Mouse (Mus musculus): ENCODE results near the gene Spata2.
A peak's percentile ranks its signal among the peaks of the same experiment; 100 is the strongest.

Gene Spata2

DNA sequence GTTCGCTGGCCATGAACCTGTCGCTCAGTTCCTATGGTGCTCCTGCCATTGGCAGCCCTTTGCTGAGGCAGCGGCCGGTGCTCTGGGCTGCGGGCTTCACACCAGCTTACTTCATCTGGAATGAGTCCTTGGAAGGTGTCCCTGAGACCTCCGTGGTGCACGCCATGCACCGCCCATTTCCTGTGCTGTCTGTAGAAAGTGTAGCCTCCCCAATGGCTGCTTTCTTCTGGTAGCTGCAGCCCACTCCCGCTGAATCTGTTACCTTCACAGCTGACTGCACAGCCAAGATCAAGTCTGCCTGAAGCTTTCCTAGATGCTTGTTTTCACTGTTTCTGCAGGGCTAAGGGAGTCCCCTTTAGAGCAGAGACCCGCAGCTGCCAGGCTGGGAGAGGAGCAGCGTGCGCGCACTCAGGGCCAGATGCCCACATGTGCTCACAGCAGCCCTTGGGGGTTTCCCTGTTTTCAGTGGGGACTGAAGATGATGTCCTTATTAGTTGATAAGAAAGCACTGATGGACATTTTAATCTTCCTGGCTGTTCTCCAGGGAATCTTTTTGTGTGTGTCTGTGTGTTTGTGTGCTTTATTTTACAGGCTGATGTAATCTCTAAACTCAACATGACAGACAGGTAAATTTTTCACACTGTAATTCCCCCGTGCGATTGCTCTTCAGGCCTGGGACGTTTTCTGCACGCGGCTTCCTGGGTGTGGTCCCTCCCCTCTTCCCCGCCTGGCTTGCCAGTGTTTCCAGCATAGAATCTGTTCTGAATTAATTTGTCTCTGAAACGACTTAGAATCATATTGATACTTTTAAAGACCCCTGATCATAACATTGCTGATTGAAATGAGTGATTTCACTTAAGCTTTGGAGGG lies 46.5 kb downstream of the Spata2 start:
- peak; percentile 42 to 45 for DNase-seq

DNA sequence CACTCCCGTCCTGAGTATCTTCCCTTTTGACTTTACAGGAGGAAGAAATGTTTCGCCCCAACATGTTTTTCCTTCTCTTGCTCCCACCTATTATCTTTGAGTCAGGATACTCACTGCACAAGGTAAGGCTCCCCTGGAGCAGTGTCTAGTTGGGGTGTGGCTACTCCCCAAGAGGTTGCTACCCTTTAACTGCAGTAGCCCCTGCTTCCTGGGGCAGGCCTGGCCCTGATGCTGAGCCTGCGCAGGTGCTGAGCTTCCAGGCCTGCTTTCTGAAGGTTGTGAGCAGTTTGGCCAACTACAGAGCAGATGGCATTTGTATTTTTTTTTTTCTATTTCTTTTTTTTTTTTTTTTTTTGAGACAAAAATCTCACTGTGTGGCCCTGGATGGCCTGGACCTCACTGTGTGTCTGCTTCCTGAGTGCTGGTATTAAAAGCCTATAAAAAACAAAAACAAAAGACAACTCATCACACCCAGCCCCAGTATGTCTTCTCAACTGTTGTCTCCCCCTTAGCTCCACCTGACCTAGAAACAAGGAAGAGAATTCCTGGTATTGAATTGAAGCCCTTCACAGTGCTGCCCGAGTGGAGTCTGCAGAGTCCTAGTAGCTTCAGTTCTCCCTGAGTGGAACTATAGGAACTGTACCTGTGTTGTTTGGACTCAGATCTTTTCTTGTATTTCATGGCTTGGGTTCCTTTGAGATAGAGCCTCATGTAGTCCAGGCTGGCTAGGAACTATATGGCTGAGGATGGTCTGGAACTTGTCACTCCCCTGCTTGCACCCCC lies 49.1 kb downstream of the Spata2 start:
- DNase-seq: peak; percentile 72 to 74

DNA sequence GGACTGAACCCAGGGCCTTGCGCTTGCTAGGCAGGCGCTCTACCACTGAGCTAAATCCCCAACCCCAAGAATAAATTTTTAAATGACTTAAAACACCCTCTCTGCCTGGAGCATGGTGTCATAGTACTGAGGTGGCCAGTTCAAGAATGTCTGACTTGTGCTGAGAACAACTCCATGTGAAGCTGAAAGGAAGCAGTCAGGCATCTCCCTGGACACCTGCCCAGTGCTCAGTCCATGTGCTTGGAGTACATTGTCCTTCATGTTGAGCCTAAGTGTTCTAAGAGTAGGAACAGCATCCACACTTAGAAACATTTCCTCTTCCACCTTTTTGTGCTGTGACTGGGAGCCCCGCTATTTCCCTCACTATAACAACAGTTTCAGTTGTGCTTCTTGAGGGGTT lies 53.3 kb downstream of the Spata2 start:
- peak; percentile 55 to 71 for DNase-seq

DNA sequence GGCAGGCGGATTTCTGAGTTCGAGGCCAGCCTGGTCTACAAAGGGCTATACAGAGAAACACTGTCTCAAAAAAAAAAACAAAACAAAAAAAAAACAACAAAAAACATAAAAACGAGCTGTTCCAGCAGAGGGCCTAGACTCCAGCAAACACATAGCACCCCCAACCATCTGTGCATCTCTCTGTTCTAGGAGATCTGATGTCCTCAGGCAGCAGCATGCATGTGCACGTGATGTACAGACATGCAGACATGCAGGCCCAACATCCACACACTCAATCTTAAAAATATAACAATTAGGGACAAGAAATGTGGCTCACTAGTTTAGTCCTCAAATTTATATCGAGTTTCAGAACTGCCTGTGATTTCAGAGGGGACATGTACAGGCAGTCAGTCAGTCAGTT lies 56.3 kb downstream of the Spata2 start:
- DNase-seq: peak in 1 of 2 experiments; percentile 8

DNA sequence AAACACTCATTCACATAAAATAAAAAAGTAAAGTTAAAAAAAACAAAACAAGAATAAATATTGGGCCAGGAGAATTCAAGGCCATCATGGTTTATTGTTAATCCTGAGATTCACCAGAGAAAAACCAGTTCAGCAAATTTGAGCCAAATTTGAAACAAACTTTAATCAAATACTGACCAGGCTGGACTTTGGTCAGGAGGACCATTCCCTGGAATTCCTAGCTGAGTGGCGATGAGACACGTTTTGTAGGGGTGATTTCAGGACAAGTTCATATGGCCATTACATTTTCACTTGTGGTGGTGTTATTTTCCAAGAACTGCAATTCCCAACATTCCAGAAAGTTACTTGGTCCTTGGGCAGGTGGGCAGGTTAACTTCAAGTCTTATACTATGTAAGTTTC lies 57.1 kb downstream of the Spata2 start:
- no peak for DNase-seq

DNA sequence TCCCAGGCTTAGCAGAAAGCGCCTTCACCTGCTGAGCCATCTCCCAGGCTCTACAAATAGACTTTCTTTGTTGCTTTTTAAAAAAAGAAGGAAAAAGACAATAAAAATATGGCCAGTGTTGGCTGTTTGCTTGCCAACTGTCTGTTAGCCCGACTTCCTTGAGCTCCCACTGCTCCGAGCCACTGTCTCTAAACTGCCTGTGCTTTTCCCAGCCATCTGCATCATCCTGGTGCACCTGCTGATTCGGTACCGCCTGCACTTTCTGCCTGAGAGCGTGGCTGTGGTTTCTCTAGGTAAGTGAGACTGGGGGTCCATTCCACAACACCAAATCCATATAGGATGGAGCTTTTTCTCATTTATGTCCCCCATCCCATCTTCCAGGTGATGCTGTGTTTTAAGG lies 58.1 kb downstream of the Spata2 start:
- DNase-seq: peak; percentile 63 to 69

DNA sequence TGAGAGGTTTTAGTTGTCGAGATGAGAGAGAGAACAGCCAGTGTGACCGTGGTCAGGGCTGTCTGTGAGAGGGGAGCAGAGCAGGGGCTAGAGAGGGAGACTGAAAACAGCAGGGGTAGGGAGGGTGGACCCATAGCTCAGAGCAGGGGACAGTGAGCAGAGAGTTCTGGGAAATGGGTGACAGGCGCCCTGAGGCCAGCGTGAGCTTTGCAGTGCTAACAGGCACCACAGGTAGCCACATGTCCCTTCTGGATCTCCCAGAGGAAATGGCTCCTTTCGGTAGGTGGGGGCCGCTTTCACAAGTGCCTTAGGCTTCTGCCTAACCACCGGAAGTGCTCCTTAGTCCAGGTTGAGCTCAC lies 61.3 kb downstream of the Spata2 start:
- peak in 1 of 2 experiments; percentile 10 for DNase-seq

All from cerebellum, postnatal 25 days (tissue).